Mouse (Mus musculus): ENCODE results near the gene Begain.

DNA sequence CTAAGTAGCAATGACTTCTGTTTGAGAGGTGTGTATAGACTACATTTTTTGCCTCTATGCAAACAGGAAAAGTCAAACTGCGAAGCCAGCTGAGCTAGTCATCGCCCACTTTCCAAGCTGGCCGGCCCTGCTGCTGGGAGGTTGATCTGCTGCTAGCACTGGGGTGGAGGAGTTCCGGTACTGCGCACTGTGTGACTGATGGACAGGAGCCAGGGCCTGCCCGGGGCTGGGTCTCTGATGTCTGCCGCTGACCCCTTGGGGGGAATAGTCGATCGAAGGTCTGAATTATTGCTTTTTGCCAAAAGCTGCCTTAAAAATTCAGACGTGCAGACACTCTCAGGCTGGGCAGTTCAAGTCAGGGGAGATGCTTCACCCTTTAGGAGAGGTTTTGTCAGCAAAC is 47.1 kb upstream of the Begain start:
- TF ChIP-seq CTCF (IDR thresholded peaks at IDR 0.05; ENCODE audit: control insufficient read depth, insufficient read depth, insufficient replicate concordance, low read depth, low read length) (no peak), POLR2A (IDR thresholded peaks at IDR 0.05; ENCODE audit: control insufficient read depth, low read depth, low read length) (no peak)

All from testis, adult 2 months (tissue).